Comparison of ENCODE assay signal across 21 mouse cellular contexts in the genomic region with DNA sequence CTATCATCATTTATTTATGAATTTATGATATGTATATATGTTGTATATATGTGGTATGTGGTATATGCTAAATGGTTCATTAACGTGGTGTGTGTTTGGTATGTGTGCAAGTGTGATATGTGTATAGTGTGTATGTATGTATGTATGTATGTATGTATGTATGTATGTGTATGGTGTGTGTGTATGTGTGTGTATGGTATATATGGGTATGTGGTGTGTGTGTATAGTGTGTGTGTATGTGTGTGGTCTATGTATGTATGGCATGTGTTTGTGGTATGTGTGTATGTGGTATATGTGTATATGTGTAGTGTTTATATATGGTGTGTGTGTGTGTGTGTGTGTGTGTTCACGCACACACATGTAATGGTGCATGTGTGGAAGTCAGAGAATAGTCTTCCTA.
DNase-seq lines count a peak whose midpoint lies in the region; ATAC-seq and TF ChIP-seq lines count a peak whose summit lies in the region.
"Had no signal": no experiment of that assay in that cellular context is flagged by ENCODE, and none has a peak within 500 bp of the region (broad histone marks: within the 10 kb centered on the region; RNA-seq: fewer than 3 reads in every experiment).

No protein-coding gene starts in this region.

- H3K4me2 ChIP-seq in hindbrain, postnatal 0 days (ENCODE audit: low read depth, low read length) = no peak overlapping the region
- H3K4me2 ChIP-seq in hindbrain, embryonic 12.5 days (replicated peaks) = no peak overlapping the region
- no peak overlapping the region for H3K4me2 ChIP-seq in midbrain, embryonic 12.5 days (replicated peaks)
- no peak overlapping the region for H3K4me2 ChIP-seq in midbrain, embryonic 11.5 days
- no peak overlapping the region for H3K4me2 ChIP-seq in midbrain, embryonic 14.5 days (ENCODE audit: low read length)
- no peak overlapping the region for H3K4me2 ChIP-seq in midbrain, embryonic 16.5 days (ENCODE audit: low read length)
- no peak overlapping the region for H3K4me2 ChIP-seq in embryonic facial prominence, embryonic 13.5 days
- H3K4me2 ChIP-seq: forebrain, embryonic 13.5 days; forebrain, embryonic 15.5 days had no signal

- H3K9me3 ChIP-seq in hindbrain, postnatal 0 days (ENCODE audit: low read length) = no peaks in the 10 kb centered on the region
- H3K9me3 ChIP-seq in hindbrain, embryonic 12.5 days (replicated peaks) = no peaks in the 10 kb centered on the region
- no peaks in the 10 kb centered on the region for H3K9me3 ChIP-seq in midbrain, embryonic 12.5 days
- no peaks in the 10 kb centered on the region for H3K9me3 ChIP-seq in midbrain, embryonic 11.5 days (ENCODE audit: control insufficient read depth, low read length)
- H3K9me3 ChIP-seq in midbrain, embryonic 14.5 days (ENCODE audit: control insufficient read depth, low read length) = no peaks in the 10 kb centered on the region
- no peaks in the 10 kb centered on the region for H3K9me3 ChIP-seq in midbrain, embryonic 16.5 days (replicated peaks; ENCODE audit: control insufficient read depth, low read length, poor library complexity, severe bottlenecking)
- H3K9me3 ChIP-seq in embryonic facial prominence, embryonic 13.5 days = no peaks in the 10 kb centered on the region
- H3K9me3 ChIP-seq: forebrain, embryonic 13.5 days; forebrain, embryonic 15.5 days had no signal

- H3K36me3 ChIP-seq in hindbrain, postnatal 0 days (ENCODE audit: insufficient read depth, low read length) = no peaks in the 10 kb centered on the region
- H3K36me3 ChIP-seq in hindbrain, embryonic 12.5 days = no peaks in the 10 kb centered on the region
- H3K36me3 ChIP-seq in midbrain, embryonic 12.5 days = no peaks in the 10 kb centered on the region
- no peaks in the 10 kb centered on the region for H3K36me3 ChIP-seq in midbrain, embryonic 11.5 days (ENCODE audit: control insufficient read depth, insufficient read depth, low read length)
- H3K36me3 ChIP-seq in midbrain, embryonic 14.5 days (ENCODE audit: control insufficient read depth, insufficient read depth, low read length) = no peaks in the 10 kb centered on the region
- H3K36me3 ChIP-seq in midbrain, embryonic 16.5 days (ENCODE audit: control insufficient read depth, insufficient read depth, low read length) = no peaks in the 10 kb centered on the region
- H3K36me3 ChIP-seq in embryonic facial prominence, embryonic 13.5 days = no peaks in the 10 kb centered on the region
- H3K36me3 ChIP-seq: forebrain, embryonic 15.5 days had no signal

- no peak overlapping the region for H3K4me3 ChIP-seq in hindbrain, postnatal 0 days (ENCODE audit: low read length)
- H3K4me3 ChIP-seq in hindbrain, embryonic 12.5 days = no peak overlapping the region
- no peak overlapping the region for H3K4me3 ChIP-seq in midbrain, embryonic 12.5 days
- no peak overlapping the region for H3K4me3 ChIP-seq in midbrain, embryonic 11.5 days (ENCODE audit: low read depth, low read length)
- no peak overlapping the region for H3K4me3 ChIP-seq in midbrain, embryonic 14.5 days (replicated peaks; ENCODE audit: low read depth, low read length)
- H3K4me3 ChIP-seq in midbrain, embryonic 16.5 days (ENCODE audit: low read depth, low read length) = no peak overlapping the region
- no peak overlapping the region for H3K4me3 ChIP-seq in embryonic facial prominence, embryonic 13.5 days
- H3K4me3 ChIP-seq: forebrain, embryonic 13.5 days; forebrain, embryonic 15.5 days had no signal

- DNase-seq in hindbrain, postnatal 0 days (ENCODE audit: low spot score) = no peak
- DNase-seq in midbrain, embryonic 11.5 days (ENCODE audit: low spot score, missing footprints) = no peak
- DNase-seq in midbrain, embryonic 14.5 days = no peak
- DNase-seq: adrenal gland, adult 2 months; adrenal gland, postnatal 10 days; adrenal gland, postnatal 25 days; cerebellum, adult 11 months; cerebellum, adult 18-20 months; cerebellum, adult 8-10 months; cerebellum, adult 9-11 months; cerebellum, postnatal 14 days; cerebellum, postnatal 36 days; embryo, embryonic 11 days; forebrain, postnatal 0 days had no signal

- no peaks in the 10 kb centered on the region for H3K27me3 ChIP-seq in hindbrain, postnatal 0 days (ENCODE audit: insufficient read depth, low read length)
- no peaks in the 10 kb centered on the region for H3K27me3 ChIP-seq in hindbrain, embryonic 12.5 days
- H3K27me3 ChIP-seq in midbrain, embryonic 12.5 days = no peaks in the 10 kb centered on the region
- H3K27me3 ChIP-seq in midbrain, embryonic 11.5 days (ENCODE audit: control insufficient read depth, insufficient read depth, low read length) = no peaks in the 10 kb centered on the region
- no peaks in the 10 kb centered on the region for H3K27me3 ChIP-seq in midbrain, embryonic 14.5 days (ENCODE audit: control insufficient read depth, insufficient read depth, low read length)
- no peaks in the 10 kb centered on the region for H3K27me3 ChIP-seq in midbrain, embryonic 16.5 days (ENCODE audit: control insufficient read depth, insufficient read depth, low read depth, low read length)
- no peaks in the 10 kb centered on the region for H3K27me3 ChIP-seq in embryonic facial prominence, embryonic 13.5 days
- H3K27me3 ChIP-seq: forebrain, embryonic 13.5 days; forebrain, embryonic 15.5 days had no signal

- H3K4me1 ChIP-seq in hindbrain, postnatal 0 days (ENCODE audit: insufficient read depth, low read length) = no peaks in the 10 kb centered on the region
- H3K4me1 ChIP-seq in hindbrain, embryonic 12.5 days = no peaks in the 10 kb centered on the region
- no peaks in the 10 kb centered on the region for H3K4me1 ChIP-seq in midbrain, embryonic 12.5 days
- no peaks in the 10 kb centered on the region for H3K4me1 ChIP-seq in midbrain, embryonic 11.5 days (ENCODE audit: control insufficient read depth, insufficient read depth, low read length)
- no peaks in the 10 kb centered on the region for H3K4me1 ChIP-seq in midbrain, embryonic 14.5 days (ENCODE audit: control insufficient read depth, insufficient read depth, low read length)
- H3K4me1 ChIP-seq in midbrain, embryonic 16.5 days (ENCODE audit: control insufficient read depth, insufficient read depth, low read length) = no peaks in the 10 kb centered on the region
- H3K4me1 ChIP-seq in embryonic facial prominence, embryonic 13.5 days = no peaks in the 10 kb centered on the region
- H3K4me1 ChIP-seq: forebrain, embryonic 13.5 days; forebrain, embryonic 15.5 days had no signal

- ATAC-seq in hindbrain, postnatal 0 days = 0 out of 2 replicates have a peak, but pooled peaks have one; percentile 45
- no peak for ATAC-seq in hindbrain, embryonic 12.5 days (ENCODE audit: low FRiP score)
- 0 out of 2 replicates have a peak, but pooled peaks have one; percentile 34 for ATAC-seq in midbrain, embryonic 12.5 days (ENCODE audit: low FRiP score, low read depth)
- ATAC-seq in midbrain, embryonic 11.5 days (ENCODE audit: low FRiP score) = no peak
- ATAC-seq in midbrain, embryonic 14.5 days (ENCODE audit: low FRiP score, low TSS enrichment) = 0 out of 2 replicates have a peak, but pooled peaks have one; percentile 22
- no peak for ATAC-seq in midbrain, embryonic 16.5 days
- ATAC-seq in embryonic facial prominence, embryonic 13.5 days (ENCODE audit: insufficient number of reproducible peaks, insufficient read depth, low FRiP score, low TSS enrichment, low read depth) = 0 out of 2 replicates have a peak, but pooled peaks have one; percentile 20
- ATAC-seq in megakaryocyte, adult 5-6 weeks (ENCODE audit: poor library complexity, severe bottlenecking) = no peak
- ATAC-seq: forebrain, embryonic 13.5 days; forebrain, embryonic 15.5 days; forebrain, postnatal 0 days had no signal

- H3K9ac ChIP-seq in hindbrain, postnatal 0 days (replicated peaks; ENCODE audit: low read length) = no peak overlapping the region
- no peak overlapping the region for H3K9ac ChIP-seq in hindbrain, embryonic 12.5 days
- H3K9ac ChIP-seq in midbrain, embryonic 12.5 days (replicated peaks) = no peak overlapping the region
- no peak overlapping the region for H3K9ac ChIP-seq in midbrain, embryonic 11.5 days (ENCODE audit: low read length)
- H3K9ac ChIP-seq in midbrain, embryonic 14.5 days (replicated peaks; ENCODE audit: low read length) = no peak overlapping the region
- no peak overlapping the region for H3K9ac ChIP-seq in midbrain, embryonic 16.5 days (ENCODE audit: low read depth, low read length)
- no peak overlapping the region for H3K9ac ChIP-seq in embryonic facial prominence, embryonic 13.5 days
- H3K9ac ChIP-seq: forebrain, embryonic 13.5 days; forebrain, embryonic 15.5 days; forebrain, postnatal 0 days had no signal

- 47% methylated on average over 2 of the region's 2 CpGs for WGBS in hindbrain, postnatal 0 days
- WGBS in hindbrain, embryonic 12.5 days = 46% methylated on average over 2 of the region's 2 CpGs
- 98% methylated on average over 1 of the region's 2 CpGs for WGBS in midbrain, embryonic 12.5 days
- WGBS in midbrain, embryonic 11.5 days = 44% methylated on average over 2 of the region's 2 CpGs
- 40% methylated on average over 2 of the region's 2 CpGs for WGBS in midbrain, embryonic 14.5 days
- 39% methylated on average over 2 of the region's 2 CpGs for WGBS in midbrain, embryonic 16.5 days
- WGBS in embryonic facial prominence, embryonic 13.5 days = 90% methylated on average over 1 of the region's 2 CpGs

- TF ChIP-seq CTCF in hindbrain, postnatal 0 days (IDR thresholded peaks at IDR 0.05; ENCODE audit: low read depth) = no peak

- H3K27ac ChIP-seq in hindbrain, postnatal 0 days = no peak overlapping the region
- no peak overlapping the region for H3K27ac ChIP-seq in hindbrain, embryonic 12.5 days
- H3K27ac ChIP-seq in midbrain, embryonic 12.5 days (replicated peaks) = no peak overlapping the region
- no peak overlapping the region for H3K27ac ChIP-seq in midbrain, embryonic 11.5 days (ENCODE audit: low read depth, low read length)
- no peak overlapping the region for H3K27ac ChIP-seq in midbrain, embryonic 14.5 days (replicated peaks; ENCODE audit: low read depth, low read length)
- no peak overlapping the region for H3K27ac ChIP-seq in midbrain, embryonic 16.5 days (ENCODE audit: low read length)
- no peak overlapping the region for H3K27ac ChIP-seq in embryonic facial prominence, embryonic 13.5 days
- H3K27ac ChIP-seq: forebrain, embryonic 13.5 days; forebrain, embryonic 15.5 days had no signal

Comparison
In these comparisons a context has a peak if more than half of its experiments do, and no peak if none do; other contexts are left out.
1. ATAC-seq: peak in hindbrain, postnatal 0 days (single experiment), midbrain, embryonic 12.5 days (single experiment), midbrain, embryonic 14.5 days (single experiment) and embryonic facial prominence, embryonic 13.5 days (single experiment); none in hindbrain, embryonic 12.5 days (single experiment), midbrain, embryonic 11.5 days (single experiment), midbrain, embryonic 16.5 days (single experiment) and megakaryocyte, adult 5-6 weeks (single experiment).